In the genomic region with DNA sequence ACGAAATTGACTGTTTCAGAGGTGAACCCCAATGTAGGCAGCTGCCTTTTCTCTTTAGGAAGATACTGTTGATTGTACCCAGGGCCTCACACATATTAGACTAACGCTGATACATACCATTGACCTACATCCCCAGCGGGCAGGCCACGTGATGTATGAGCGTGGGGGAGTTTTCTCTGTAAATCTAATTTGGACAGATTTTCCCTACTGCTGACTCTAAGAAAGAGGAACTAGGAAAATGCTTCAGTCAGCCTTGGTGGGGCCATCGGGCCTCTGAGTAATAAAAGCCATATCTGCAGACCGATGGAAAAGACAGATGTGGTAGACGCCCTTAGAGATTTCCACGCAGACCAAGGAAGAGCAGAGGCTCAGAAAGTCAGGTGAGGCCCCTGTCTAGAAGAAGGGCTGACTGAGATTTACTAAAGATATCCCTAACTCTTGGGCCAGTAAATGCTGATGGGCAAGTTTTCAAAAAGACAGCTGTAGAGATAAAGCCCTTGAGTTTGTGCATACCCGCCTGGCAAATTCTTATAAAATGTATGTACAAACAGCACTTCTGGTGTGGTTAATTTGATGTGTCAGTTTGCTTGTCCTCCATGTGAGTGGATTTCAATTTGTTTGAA, we compare ENCODE assay signal across 8 mouse cellular contexts. TPM values are rescaled to one million over a fixed set of nuclear protein-coding genes. Genes with fewer than 3 reads are reported as not detected.
DNase-seq lines count a peak whose midpoint lies in the region; ATAC-seq and TF ChIP-seq lines count a peak whose summit lies in the region.

No protein-coding gene starts in this region.

- peak overlapping the region; percentile 83 for H3K4me3 ChIP-seq in layer of hippocampus, adult 2 months
- H3K4me3 ChIP-seq in bone marrow, adult 2 months (replicated peaks; ENCODE audit: control insufficient read depth, low read depth, low read length): peak overlapping the region; percentile 91
- H3K4me3 ChIP-seq in intestine, embryonic 14.5 days (ENCODE audit: low read depth, low read length): peak overlapping the region; percentile 78
- peak overlapping the region; percentile 33 for H3K4me3 ChIP-seq in lung, adult 2 months (replicated peaks; ENCODE audit: extremely low read depth, low read depth, low read length)
- H3K4me3 ChIP-seq in neural tube, embryonic 11.5 days (ENCODE audit: low read depth, low read length): peak overlapping the region; percentile 67

- peak overlapping the region; percentile 63 for H3K4me2 ChIP-seq in intestine, embryonic 14.5 days (ENCODE audit: low read length)
- peak overlapping the region; percentile 56 for H3K4me2 ChIP-seq in neural tube, embryonic 11.5 days (ENCODE audit: low read depth)

- ATAC-seq in intestine, embryonic 14.5 days (replicated peaks; ENCODE audit: low FRiP score, low TSS enrichment, low read depth): peak; percentile 44; the same call in 1 of the 2 replicates
- peak; percentile 43; the same call in 1 of the 2 replicates for ATAC-seq in neural tube, embryonic 11.5 days (ENCODE audit: insufficient read depth, low FRiP score, low TSS enrichment)

- H3K27ac ChIP-seq in layer of hippocampus, adult 2 months: peak overlapping the region; percentile 88; the same call in 1 of the 2 replicates
- peak overlapping the region; percentile 3; the same call in 1 of the 2 replicates for H3K27ac ChIP-seq in bone marrow, adult 2 months (ENCODE audit: control insufficient read depth, insufficient read depth, low read depth, low read length, poor library complexity)
- H3K27ac ChIP-seq in intestine, embryonic 14.5 days (ENCODE audit: low read depth): peak overlapping the region; percentile 67
- no peak overlapping the region for H3K27ac ChIP-seq in neural tube, embryonic 11.5 days (ENCODE audit: low read depth, low read length)

- H3K36me3 ChIP-seq in intestine, embryonic 14.5 days (ENCODE audit: control insufficient read depth, insufficient read depth, low read length): no peaks in the 10 kb centered on the region
- no peaks in the 10 kb centered on the region for H3K36me3 ChIP-seq in neural tube, embryonic 11.5 days (ENCODE audit: control insufficient read depth, insufficient read depth, low read length)

- intact Hi-C loops in gastrocnemius, postnatal 14 days (cut with DNase I; ENCODE audit: low total_unique reads): no loop called here

- no peak for TF ChIP-seq CTCF in layer of hippocampus, adult 2 months (conservative IDR thresholded peaks at IDR 0.05)
- no peak for TF ChIP-seq CTCF in bone marrow, adult 2 months (IDR thresholded peaks at IDR 0.05; ENCODE audit: control insufficient read depth, insufficient read depth, low read length)
- TF ChIP-seq CTCF in lung, adult 2 months (IDR thresholded peaks at IDR 0.05; ENCODE audit: insufficient read depth, low read length): no peak

- no peak for DNase-seq in layer of hippocampus, adult 2 months (ENCODE audit: low spot score in 2 of 2)
- no peak for DNase-seq in layer of hippocampus, postnatal 10 days (ENCODE audit: low spot score in 2 of 2)
- peak; percentile 17 for DNase-seq in gastrocnemius, postnatal 14 days
- DNase-seq in intestine, embryonic 14.5 days (ENCODE audit: low spot score): peak; percentile 69
- DNase-seq in lung, adult 2 months: no peak
- no peak for DNase-seq in neural tube, embryonic 11.5 days (ENCODE audit: low spot score)
- DNase-seq in ovary, postnatal 10 days (ENCODE audit: low spot score): no peak

- H3K9ac ChIP-seq in intestine, embryonic 14.5 days (ENCODE audit: low read length): no peak overlapping the region
- H3K9ac ChIP-seq in neural tube, embryonic 11.5 days (ENCODE audit: low read length): peak overlapping the region; percentile 10; the same call in 1 of the 2 replicates

- no peaks in the 10 kb centered on the region for H3K4me1 ChIP-seq in bone marrow, adult 2 months (ENCODE audit: control insufficient read depth, insufficient read depth, low read length)
- H3K4me1 ChIP-seq in intestine, embryonic 14.5 days (replicated peaks; ENCODE audit: control insufficient read depth, insufficient read depth, low read length): 0 out of 2 replicates have a peak, but pooled peaks cover 8% of the 10 kb centered on the region
- 0 out of 2 replicates have a peak, but pooled peaks cover 2% of the 10 kb centered on the region for H3K4me1 ChIP-seq in lung, adult 2 months (ENCODE audit: control insufficient read depth, insufficient read depth, low read length)
- H3K4me1 ChIP-seq in neural tube, embryonic 11.5 days (ENCODE audit: control insufficient read depth, insufficient read depth, low read length): no peaks in the 10 kb centered on the region

- H3K27me3 ChIP-seq in intestine, embryonic 14.5 days (replicated peaks; ENCODE audit: control insufficient read depth, insufficient read depth, low read length): no peaks in the 10 kb centered on the region
- H3K27me3 ChIP-seq in neural tube, embryonic 11.5 days (ENCODE audit: control insufficient read depth, insufficient read depth, low read length): no peaks in the 10 kb centered on the region

- 9% methylated on average over 10 of the region's 10 CpGs for WGBS in bone marrow, adult 2 months
- WGBS in intestine, embryonic 14.5 days: 66% methylated on average over 10 of the region's 10 CpGs
- WGBS in lung, adult 2 months: 68% methylated on average over 10 of the region's 10 CpGs
- WGBS in neural tube, embryonic 11.5 days: 76% methylated on average over 10 of the region's 10 CpGs

- no peak for TF ChIP-seq POLR2A in bone marrow, adult 2 months (IDR thresholded peaks at IDR 0.05; ENCODE audit: borderline replicate concordance, control insufficient read depth, low read depth, low read length)
- no peak for TF ChIP-seq POLR2A in lung, adult 2 months (IDR thresholded peaks at IDR 0.05; ENCODE audit: borderline replicate concordance, extremely low read depth, low read depth, low read length)

- no peaks in the 10 kb centered on the region for H3K9me3 ChIP-seq in intestine, embryonic 14.5 days (ENCODE audit: control insufficient read depth, low read length)
- no peaks in the 10 kb centered on the region for H3K9me3 ChIP-seq in neural tube, embryonic 11.5 days (ENCODE audit: control insufficient read depth, low read length)

RNA-seq across cellular contexts. Expression of gene Slc17a5, which starts 0.7 kb away (rescaled TPM):
- 10 to 100 TPM; 23.0 to 24.5 TPM for total RNA-seq in layer of hippocampus, adult 2 months (2021)
- total RNA-seq in layer of hippocampus, postnatal 10 days (2021): 10 to 100 TPM; 13.4 to 16.2 TPM
- polyA plus RNA-seq in bone marrow, adult 2 months (2011; ENCODE audit: insufficient read depth, insufficient read length, low replicate concordance, missing spikeins): 0.83 and 2.3 TPM in 2 replicates
- total RNA-seq in gastrocnemius, postnatal 14 days (2021): 1 to 10 TPM; 3.9 to 4.6 TPM
- 11.8 and 13.6 TPM in 2 replicates for polyA plus RNA-seq in intestine, embryonic 14.5 days (2014; fragmentation: Nextera tagmentation; extraction: Ambion mirVana)
- 11.4 and 12.4 TPM in 2 replicates for polyA plus RNA-seq in lung, adult 2 months (2012; rRNA removed)
- 10.6 and 11.5 TPM in 2 replicates for polyA plus RNA-seq in neural tube, embryonic 11.5 days (2014; fragmentation: Nextera tagmentation; extraction: Ambion mirVana)

RNA-seq across cellular contexts. Expression of gene Cd109, which starts 26.8 kb away (rescaled TPM):
- 1 to 10 TPM; 3.1 to 3.5 TPM for total RNA-seq in layer of hippocampus, adult 2 months (2021)
- 1 to 10 TPM; 5.2 to 5.3 TPM for total RNA-seq in layer of hippocampus, postnatal 10 days (2021)
- 0.85 TPM in 1 of 2 replicates, not detected in the other for polyA plus RNA-seq in bone marrow, adult 2 months (2011; ENCODE audit: insufficient read depth, insufficient read length, low replicate concordance, missing spikeins)
- 1 to 10 TPM; 5.7 to 6.1 TPM for total RNA-seq in gastrocnemius, postnatal 14 days (2021)
- 7.4 and 10.8 TPM in 2 replicates for polyA plus RNA-seq in intestine, embryonic 14.5 days (2014; fragmentation: Nextera tagmentation; extraction: Ambion mirVana)
- 0.42 and 1.6 TPM in 2 replicates for polyA plus RNA-seq in lung, adult 2 months (2012; rRNA removed)
- 3.8 and 5.0 TPM in 2 replicates for polyA plus RNA-seq in neural tube, embryonic 11.5 days (2014; fragmentation: Nextera tagmentation; extraction: Ambion mirVana)

Comparison
In these comparisons a context has a peak if more than half of its experiments do, and no peak if none do; other contexts are left out.
1. DNase-seq: peak in gastrocnemius, postnatal 14 days (single experiment) and intestine, embryonic 14.5 days (single experiment); none in layer of hippocampus, adult 2 months (0 of 2), layer of hippocampus, postnatal 10 days (0 of 2), lung, adult 2 months (single experiment), neural tube, embryonic 11.5 days (single experiment) and ovary, postnatal 10 days (single experiment).
2. H3K4me3 ChIP-seq: peak in every context shown above with its lines; median percentile 91 in bone marrow, adult 2 months; 83 in layer of hippocampus, adult 2 months; 78 in intestine, embryonic 14.5 days; 67 in neural tube, embryonic 11.5 days; 33 in lung, adult 2 months.